Mouse (Mus musculus): Measurements from ENCODE around the gene Rcn1. TPM values are rescaled to one million over a fixed set of nuclear protein-coding genes. Genes with fewer than 3 reads are reported as not detected.

Gene Rcn1
- 171 and 176 TPM in 2 replicates for polyA plus RNA-seq (2016; fragmentation: Nextera tagmentation; extraction: Ambion mirVana)

DNA sequence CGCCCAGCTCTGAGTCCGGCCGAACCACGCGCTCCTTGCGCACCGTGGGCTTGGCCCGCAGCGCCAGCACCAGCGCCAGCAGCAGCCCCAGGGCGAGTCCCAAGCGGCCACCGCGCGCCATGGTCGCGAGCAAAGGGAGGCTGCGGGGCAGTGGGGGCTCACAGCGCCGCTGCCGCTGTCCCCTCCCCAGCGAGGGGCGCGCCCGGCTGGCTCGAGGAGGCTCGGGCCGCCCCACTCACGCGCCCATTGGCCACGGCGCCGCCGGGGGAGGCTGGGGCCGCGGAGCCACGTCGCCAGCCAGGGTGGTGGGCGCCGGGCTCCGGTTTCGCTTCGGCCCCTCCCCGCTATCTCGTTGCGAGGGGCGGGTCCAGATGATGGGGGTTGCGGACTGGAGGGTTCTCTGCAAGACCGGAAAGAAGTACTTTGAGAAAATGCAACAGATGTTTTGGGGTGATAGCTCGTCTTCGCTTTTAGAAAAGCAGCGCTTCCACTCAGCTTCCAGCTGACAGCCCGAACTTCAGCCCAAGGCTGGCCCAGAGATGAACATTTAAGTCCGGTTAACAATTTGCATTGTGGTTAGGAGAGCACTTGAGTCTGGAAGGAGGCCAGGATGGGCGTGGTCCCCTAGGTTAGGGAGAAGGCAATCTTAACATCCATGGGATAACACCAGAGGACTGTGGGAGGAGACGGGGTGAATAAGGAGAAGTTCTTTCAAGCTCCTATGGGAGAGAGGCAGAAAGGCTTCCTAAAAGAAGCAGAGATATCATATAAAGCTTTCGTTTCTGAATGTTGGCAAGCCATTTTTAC is at the start of gene Rcn1:
Rcn1 (minus strand) TSS at position 235 of the 807 bp plus-strand sequence.
- Histone ChIP-seq H3K9ac (replicated peaks) (peak within 1 kb of the TSS; percentile 96), H3K27me3 (no peaks in the 10 kb centered on the region), H3K36me3 (peaks cover 18% of the 10 kb centered on the region), H3K4me1 (replicated peaks) (peaks cover 21% of the 10 kb centered on the region), H3K9me3 (no peaks in the 10 kb centered on the region), H3K27ac (peak within 1 kb of the TSS; percentile 97), H3K4me3 (replicated peaks) (peak within 1 kb of the TSS; percentile 81), H3K4me2 (peak within 1 kb of the TSS; percentile 68)
- under 1% methylated on average over 56 of the region's 57 CpGs for WGBS
- peak; percentile 95 for ATAC-seq (ENCODE audit: insufficient number of reproducible peaks, insufficient read depth, low FRiP score, low TSS enrichment, low read depth)

DNA sequence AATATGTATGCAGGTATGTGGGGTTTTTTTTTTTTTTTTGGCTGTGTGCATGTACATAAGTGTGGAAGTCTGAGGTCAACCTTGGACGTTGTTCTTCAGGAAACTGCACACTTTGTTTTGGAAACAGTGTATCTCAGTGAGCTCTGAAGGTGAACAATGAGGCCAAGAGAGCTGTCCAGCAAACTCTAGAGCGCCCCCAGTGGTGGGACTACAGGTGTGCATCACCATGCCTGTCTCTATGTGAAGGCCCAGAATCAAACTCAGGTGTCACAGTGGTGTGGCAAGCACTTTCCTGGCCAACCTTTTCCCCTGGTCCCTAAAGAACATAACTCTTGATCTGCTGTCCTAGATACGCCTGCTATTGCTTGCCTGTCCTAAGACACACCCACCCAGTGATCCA is 45.0 kb upstream of the Rcn1 start:
- H3K4me3 ChIP-seq (replicated peaks) = no peak overlapping the region
- no peak for ATAC-seq (ENCODE audit: insufficient number of reproducible peaks, insufficient read depth, low FRiP score, low TSS enrichment, low read depth)
- H3K36me3 ChIP-seq = no peaks in the 10 kb centered on the region
- WGBS = 30% methylated on average over 3 of the region's 3 CpGs
- H3K27ac ChIP-seq = no peak overlapping the region
- H3K9me3 ChIP-seq = no peaks in the 10 kb centered on the region
- peaks cover 3% of the 10 kb centered on the region; the same call in 1 of the 2 replicates for H3K4me1 ChIP-seq (replicated peaks)
- H3K27me3 ChIP-seq = no peaks in the 10 kb centered on the region
- H3K9ac ChIP-seq (replicated peaks) = no peak overlapping the region
- H3K4me2 ChIP-seq = no peak overlapping the region

DNA sequence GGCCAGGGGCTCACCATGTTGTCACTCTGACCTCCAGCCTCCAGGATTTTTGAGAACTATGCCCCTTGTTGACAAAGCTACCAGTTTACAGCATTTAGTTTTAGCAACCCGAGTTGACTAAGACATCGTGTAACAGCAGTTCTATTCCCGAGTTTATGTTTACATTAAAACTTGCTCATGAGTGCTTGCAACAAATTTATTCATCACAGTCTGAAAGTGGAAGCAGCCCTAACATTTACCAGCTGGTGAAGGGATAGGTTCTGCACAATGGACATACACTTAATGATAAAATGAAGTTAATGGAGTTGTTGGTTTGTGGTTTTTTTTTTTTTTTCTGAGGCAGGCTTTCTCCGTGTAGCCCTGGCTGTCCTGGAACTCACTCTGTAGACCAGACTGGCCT is 39.9 kb upstream of the Rcn1 start:
- Histone ChIP-seq H3K4me2 (no peak overlapping the region), H3K27me3 (no peaks in the 10 kb centered on the region), H3K4me1 (replicated peaks) (no peaks in the 10 kb centered on the region), H3K36me3 (no peaks in the 10 kb centered on the region), H3K4me3 (replicated peaks) (no peak overlapping the region), H3K27ac (no peak overlapping the region), H3K9ac (replicated peaks) (no peak overlapping the region), H3K9me3 (no peaks in the 10 kb centered on the region)
- 82% methylated on average over 4 of the region's 4 CpGs for WGBS
- ATAC-seq (ENCODE audit: insufficient number of reproducible peaks, insufficient read depth, low FRiP score, low TSS enrichment, low read depth) = no peak

DNA sequence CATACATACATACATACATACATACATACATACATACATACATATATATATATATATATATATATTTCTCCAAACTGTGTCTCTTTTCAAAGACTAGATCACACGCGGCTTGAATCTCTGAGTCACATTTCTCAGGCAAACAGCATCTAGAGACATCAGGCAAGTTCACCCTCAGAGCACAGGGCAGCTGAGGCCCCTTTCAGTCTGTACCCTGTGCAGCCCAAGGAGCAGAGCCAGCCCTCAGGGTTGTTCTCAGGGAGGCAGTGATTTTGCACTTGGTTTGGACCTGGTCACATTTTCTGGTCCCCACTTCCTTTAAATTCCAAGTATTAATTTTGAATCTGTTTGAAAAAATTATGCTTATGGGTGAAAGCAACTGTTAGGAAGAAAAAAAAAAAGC is 39.4 kb upstream of the Rcn1 start:
- Histone ChIP-seq H3K9me3 (no peaks in the 10 kb centered on the region), H3K27me3 (no peaks in the 10 kb centered on the region), H3K4me2 (no peak overlapping the region), H3K4me1 (replicated peaks) (peaks cover 2% of the 10 kb centered on the region), H3K4me3 (replicated peaks) (no peak overlapping the region), H3K27ac (no peak overlapping the region), H3K36me3 (no peaks in the 10 kb centered on the region), H3K9ac (replicated peaks) (no peak overlapping the region)
- whole genome bisulfite sequencing = 91% methylated on average over 2 of the region's 2 CpGs
- ATAC-seq (ENCODE audit: insufficient number of reproducible peaks, insufficient read depth, low FRiP score, low TSS enrichment, low read depth) = no peak

DNA sequence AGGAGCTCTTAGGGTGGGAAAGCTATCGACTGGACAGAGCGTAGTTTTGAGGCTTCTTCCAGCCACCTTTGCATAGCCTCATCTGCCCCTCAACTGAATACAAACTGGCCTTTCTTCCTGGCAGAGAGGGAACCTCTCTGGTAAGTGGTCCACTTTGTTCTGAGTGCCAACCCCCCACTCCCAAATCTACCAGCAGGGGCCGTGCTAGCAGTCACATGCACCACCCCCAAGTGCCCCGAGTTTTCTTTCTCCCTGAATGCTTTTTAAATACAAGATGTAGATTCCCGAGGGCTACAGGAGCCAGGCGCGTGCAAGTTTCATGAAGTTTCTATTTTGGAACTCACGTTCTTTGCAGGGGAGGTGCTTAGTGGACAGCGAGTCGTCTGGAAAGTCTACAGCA is 33.8 kb upstream of the Rcn1 start:
- Histone ChIP-seq H3K4me3 (replicated peaks) (peak overlapping the region; percentile 16; the same call in 1 of the 2 replicates), H3K27ac (no peak overlapping the region), H3K36me3 (no peaks in the 10 kb centered on the region), H3K9me3 (no peaks in the 10 kb centered on the region), H3K4me2 (peak overlapping the region; percentile 48), H3K9ac (replicated peaks) (no peak overlapping the region), H3K27me3 (no peaks in the 10 kb centered on the region), H3K4me1 (replicated peaks) (peaks cover 10% of the 10 kb centered on the region)
- no peak for ATAC-seq (ENCODE audit: insufficient number of reproducible peaks, insufficient read depth, low FRiP score, low TSS enrichment, low read depth)
- 17% methylated on average over 10 of the region's 10 CpGs for WGBS

DNA sequence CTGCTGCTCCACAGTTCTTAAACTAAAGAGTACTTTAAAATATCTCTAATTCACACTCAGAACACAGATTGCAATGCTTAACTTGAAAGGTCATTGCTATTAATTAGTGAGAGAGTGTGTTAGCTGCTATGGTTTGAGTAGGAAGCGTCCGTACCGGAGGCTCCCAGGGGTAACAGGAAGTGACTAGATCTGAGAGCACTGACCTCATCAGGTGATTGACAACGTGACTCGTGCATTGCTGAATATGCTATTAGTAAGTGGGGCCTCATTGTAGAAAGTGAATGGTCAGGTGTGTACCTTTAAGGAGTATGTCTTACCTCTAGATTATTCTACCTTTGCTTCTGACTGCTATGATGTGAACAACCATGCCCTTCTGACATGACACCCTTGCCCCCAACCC is 31.3 kb upstream of the Rcn1 start:
- H3K36me3 ChIP-seq = no peaks in the 10 kb centered on the region
- H3K27ac ChIP-seq = no peak overlapping the region
- peaks cover 10% of the 10 kb centered on the region for H3K4me1 ChIP-seq (replicated peaks)
- H3K4me2 ChIP-seq = no peak overlapping the region
- H3K4me3 ChIP-seq (replicated peaks) = no peak overlapping the region
- peaks cover 10% of the 10 kb centered on the region; the same call in 1 of the 2 replicates for H3K27me3 ChIP-seq
- H3K9ac ChIP-seq (replicated peaks) = no peak overlapping the region
- ATAC-seq (ENCODE audit: insufficient number of reproducible peaks, insufficient read depth, low FRiP score, low TSS enrichment, low read depth) = no peak
- no peaks in the 10 kb centered on the region for H3K9me3 ChIP-seq
- WGBS = 75% methylated on average over 5 of the region's 5 CpGs

DNA sequence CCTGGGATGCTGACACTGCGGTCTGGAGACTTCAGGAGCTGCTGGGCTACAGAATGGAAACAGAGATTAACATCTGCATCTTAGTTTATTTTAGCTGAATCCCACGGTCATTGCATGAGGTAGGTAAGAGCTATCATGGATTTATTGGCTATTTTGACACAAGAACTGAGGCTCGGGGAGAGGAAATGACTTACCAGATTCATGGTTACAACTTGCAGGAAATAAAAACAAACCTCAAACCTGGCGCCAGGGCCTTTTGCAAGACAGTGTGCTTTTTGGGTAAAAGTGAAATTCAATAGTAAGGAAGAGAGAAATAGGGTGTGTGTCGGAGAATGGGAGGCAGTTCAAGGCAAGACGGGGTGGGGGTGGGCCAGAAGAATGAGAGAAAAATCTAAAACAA is 30.8 kb upstream of the Rcn1 start:
- 60% methylated on average over 6 of the region's 6 CpGs for WGBS
- Histone ChIP-seq H3K4me2 (no peak overlapping the region), H3K4me1 (replicated peaks) (peaks cover 10% of the 10 kb centered on the region), H3K27me3 (peaks cover 10% of the 10 kb centered on the region; the same call in 1 of the 2 replicates), H3K9ac (replicated peaks) (no peak overlapping the region), H3K27ac (no peak overlapping the region), H3K36me3 (no peaks in the 10 kb centered on the region), H3K4me3 (replicated peaks) (no peak overlapping the region), H3K9me3 (no peaks in the 10 kb centered on the region)
- ATAC-seq (ENCODE audit: insufficient number of reproducible peaks, insufficient read depth, low FRiP score, low TSS enrichment, low read depth) = 0 out of 2 replicates have a peak, but pooled peaks have one; percentile 23

DNA sequence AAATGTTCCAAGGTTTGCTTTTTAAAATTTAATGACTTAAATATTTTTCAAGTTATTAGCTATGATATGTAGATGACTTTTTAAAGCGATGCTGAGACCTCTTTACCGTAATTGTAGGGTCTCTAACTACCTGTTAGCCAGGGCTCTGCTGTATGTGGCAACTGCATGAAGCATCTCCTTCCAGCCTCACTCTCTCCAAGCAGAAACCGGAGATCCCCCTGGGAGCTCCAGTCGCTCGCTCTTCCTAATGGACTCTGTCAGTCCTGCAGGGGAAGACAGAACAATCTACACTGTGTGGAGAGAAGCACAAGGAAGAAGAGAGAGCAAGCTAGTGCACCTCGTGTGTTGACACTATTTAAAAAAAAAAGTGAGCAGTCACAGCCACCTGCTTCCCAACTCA is 29.3 kb upstream of the Rcn1 start:
- peaks cover 7% of the 10 kb centered on the region for H3K4me1 ChIP-seq (replicated peaks)
- H3K4me3 ChIP-seq (replicated peaks) = no peak overlapping the region
- no peak overlapping the region for H3K4me2 ChIP-seq
- 21% methylated on average over 6 of the region's 6 CpGs for WGBS
- no peak overlapping the region for H3K9ac ChIP-seq (replicated peaks)
- H3K27ac ChIP-seq = no peak overlapping the region
- ATAC-seq (ENCODE audit: insufficient number of reproducible peaks, insufficient read depth, low FRiP score, low TSS enrichment, low read depth) = no peak
- no peaks in the 10 kb centered on the region for H3K9me3 ChIP-seq
- peaks cover 10% of the 10 kb centered on the region; the same call in 1 of the 2 replicates for H3K27me3 ChIP-seq
- H3K36me3 ChIP-seq = no peaks in the 10 kb centered on the region

DNA sequence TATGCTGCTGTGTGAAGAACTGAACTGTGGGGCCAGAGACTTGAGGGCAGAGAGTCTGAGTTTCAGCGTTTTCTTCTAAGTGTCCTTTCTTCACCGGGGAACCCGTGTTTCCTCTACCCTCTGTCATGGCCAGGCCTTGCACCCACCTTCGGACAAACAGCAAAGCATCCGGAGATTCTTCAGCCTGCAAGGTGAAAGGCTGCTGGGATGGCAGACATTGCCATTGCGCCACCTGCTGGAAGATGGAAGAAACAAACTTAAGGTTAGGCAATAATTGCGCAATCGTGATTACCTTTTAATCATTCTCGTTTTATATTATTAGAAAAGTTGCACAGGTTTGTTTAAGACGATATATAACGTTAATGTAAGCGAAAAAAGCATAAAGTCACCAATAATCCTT is 28.9 kb upstream of the Rcn1 start:
- no peaks in the 10 kb centered on the region for H3K9me3 ChIP-seq
- H3K4me2 ChIP-seq = no peak overlapping the region
- H3K27me3 ChIP-seq = peaks cover 10% of the 10 kb centered on the region; the same call in 1 of the 2 replicates
- WGBS = 7% methylated on average over 12 of the region's 12 CpGs
- H3K9ac ChIP-seq (replicated peaks) = no peak overlapping the region
- H3K27ac ChIP-seq = no peak overlapping the region
- H3K4me1 ChIP-seq (replicated peaks) = 0 out of 2 replicates have a peak, but pooled peaks cover 3% of the 10 kb centered on the region
- ATAC-seq (ENCODE audit: insufficient number of reproducible peaks, insufficient read depth, low FRiP score, low TSS enrichment, low read depth) = no peak
- no peak overlapping the region for H3K4me3 ChIP-seq (replicated peaks)
- no peaks in the 10 kb centered on the region for H3K36me3 ChIP-seq

DNA sequence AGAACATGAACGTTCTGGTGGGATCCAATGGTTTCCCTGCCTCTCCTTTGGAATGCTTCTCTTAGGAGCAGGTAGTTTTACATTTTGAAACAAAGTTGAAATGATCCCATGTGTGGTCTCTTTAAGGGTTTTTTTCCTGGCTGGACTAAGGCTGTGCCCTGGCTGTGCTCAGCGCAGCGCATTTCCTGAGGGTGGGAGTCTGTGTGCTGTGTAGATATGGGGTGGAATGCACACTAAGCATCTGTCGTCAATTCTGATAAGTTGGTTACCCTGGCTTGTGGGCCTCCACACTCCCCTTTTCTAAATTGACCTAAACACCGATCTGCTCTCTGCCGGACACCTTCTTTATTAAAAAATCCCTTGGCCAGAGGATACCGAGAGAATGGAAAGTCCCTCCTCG is 28.3 kb upstream of the Rcn1 start:
- Histone ChIP-seq H3K27ac (no peak overlapping the region), H3K4me2 (no peak overlapping the region), H3K36me3 (no peaks in the 10 kb centered on the region), H3K4me3 (replicated peaks) (no peak overlapping the region), H3K4me1 (replicated peaks) (no peaks in the 10 kb centered on the region), H3K27me3 (peaks cover 10% of the 10 kb centered on the region; the same call in 1 of the 2 replicates), H3K9me3 (no peaks in the 10 kb centered on the region), H3K9ac (replicated peaks) (no peak overlapping the region)
- ATAC-seq (ENCODE audit: insufficient number of reproducible peaks, insufficient read depth, low FRiP score, low TSS enrichment, low read depth) = no peak
- 72% methylated on average over 8 of the region's 8 CpGs for WGBS

DNA sequence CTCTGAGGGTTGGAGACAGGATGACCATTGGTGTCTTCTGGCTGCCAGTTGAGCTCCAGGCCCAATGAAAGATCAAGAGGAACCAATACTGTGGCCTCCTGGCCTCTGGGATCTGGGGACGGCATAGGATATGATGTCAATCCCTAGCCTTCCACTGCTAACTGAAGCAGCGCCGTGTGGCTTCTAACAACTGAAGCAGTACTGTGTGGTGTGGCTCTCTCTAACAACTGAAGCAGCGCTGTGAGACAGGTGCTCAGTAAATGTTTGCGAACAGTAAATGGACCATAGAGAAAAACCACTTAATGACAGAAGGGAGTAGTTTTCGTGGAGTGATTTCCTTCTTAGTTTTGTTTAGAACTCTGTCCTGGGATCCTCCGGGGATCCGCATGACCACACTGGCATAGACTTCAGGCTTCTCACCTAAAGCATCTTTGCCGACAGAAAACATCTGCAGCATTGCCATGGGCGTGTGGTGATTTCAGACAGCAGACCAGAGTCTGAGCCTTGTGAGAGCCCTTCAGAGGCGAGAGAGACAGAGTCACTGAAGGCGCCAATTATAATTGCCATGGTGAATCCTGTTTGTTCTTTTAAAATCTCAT is 19.6 kb upstream of the Rcn1 start:
- no peaks in the 10 kb centered on the region for H3K36me3 ChIP-seq
- no peaks in the 10 kb centered on the region for H3K9me3 ChIP-seq
- WGBS = 86% methylated on average over 12 of the region's 12 CpGs
- no peak overlapping the region for H3K4me2 ChIP-seq
- ATAC-seq (ENCODE audit: insufficient number of reproducible peaks, insufficient read depth, low FRiP score, low TSS enrichment, low read depth) = no peak
- no peak overlapping the region for H3K4me3 ChIP-seq (replicated peaks)
- H3K27ac ChIP-seq = no peak overlapping the region
- H3K9ac ChIP-seq (replicated peaks) = no peak overlapping the region
- H3K27me3 ChIP-seq = no peaks in the 10 kb centered on the region
- H3K4me1 ChIP-seq (replicated peaks) = peaks cover 10% of the 10 kb centered on the region; the same call in 1 of the 2 replicates

All from limb, embryonic 12.5 days (tissue).